Mouse (Mus musculus): ENCODE measurements around the gene Gm28047. TPM values are rescaled to one million over a fixed set of nuclear protein-coding genes. Genes with fewer than 3 reads are reported as not detected.
A peak's percentile ranks its signal among the peaks of the same experiment; 100 is the strongest.
"Not testable (repeated sequence)": the region's sequence is repeated elsewhere in the genome, so short reads cannot be mapped to it uniquely, and the experiment has no call there.

Gm28047 gene
- polyA plus RNA-seq, 1 experiment from 2014 or later: not detected

GRCm38 (mm10) chr15:102657926-102658381, 33.1 kb upstream of the Gm28047 start:
- H3K4me3 ChIP-seq (replicated peaks): no peak overlapping the region
- no peak overlapping the region for H3K9ac ChIP-seq (replicated peaks)
- H3K36me3 ChIP-seq: peaks cover 18% of the 10 kb centered on the region
- no peaks in the 10 kb centered on the region for H3K9me3 ChIP-seq (replicated peaks)
- no peaks in the 10 kb centered on the region for H3K27me3 ChIP-seq (replicated peaks)
- H3K4me1 ChIP-seq: peaks cover 20% of the 10 kb centered on the region
- peak overlapping the region; percentile 76 for H3K27ac ChIP-seq (replicated peaks)
- ATAC-seq (ENCODE audit: low FRiP score): no peak
- no peak overlapping the region for H3K4me2 ChIP-seq
- 57% methylated on average over 3 of the region's 3 CpGs for WGBS

GRCm38 (mm10) chr15:102656658-102657057, 31.8 kb upstream of the Gm28047 start:
- Histone ChIP-seq H3K27ac (replicated peaks) (peak overlapping the region; percentile 76), H3K4me1 (peaks cover 20% of the 10 kb centered on the region), H3K9ac (replicated peaks) (no peak overlapping the region), H3K4me3 (replicated peaks) (no peak overlapping the region), H3K27me3 (replicated peaks) (no peaks in the 10 kb centered on the region), H3K9me3 (replicated peaks) (no peaks in the 10 kb centered on the region), H3K36me3 (peaks cover 10% of the 10 kb centered on the region), H3K4me2 (no peak overlapping the region; the same call in 1 of the 2 replicates)
- WGBS: 23% methylated on average over 4 of the region's 4 CpGs
- peak; percentile 53; the same call in 1 of the 2 replicates for ATAC-seq (ENCODE audit: low FRiP score)

DNA sequence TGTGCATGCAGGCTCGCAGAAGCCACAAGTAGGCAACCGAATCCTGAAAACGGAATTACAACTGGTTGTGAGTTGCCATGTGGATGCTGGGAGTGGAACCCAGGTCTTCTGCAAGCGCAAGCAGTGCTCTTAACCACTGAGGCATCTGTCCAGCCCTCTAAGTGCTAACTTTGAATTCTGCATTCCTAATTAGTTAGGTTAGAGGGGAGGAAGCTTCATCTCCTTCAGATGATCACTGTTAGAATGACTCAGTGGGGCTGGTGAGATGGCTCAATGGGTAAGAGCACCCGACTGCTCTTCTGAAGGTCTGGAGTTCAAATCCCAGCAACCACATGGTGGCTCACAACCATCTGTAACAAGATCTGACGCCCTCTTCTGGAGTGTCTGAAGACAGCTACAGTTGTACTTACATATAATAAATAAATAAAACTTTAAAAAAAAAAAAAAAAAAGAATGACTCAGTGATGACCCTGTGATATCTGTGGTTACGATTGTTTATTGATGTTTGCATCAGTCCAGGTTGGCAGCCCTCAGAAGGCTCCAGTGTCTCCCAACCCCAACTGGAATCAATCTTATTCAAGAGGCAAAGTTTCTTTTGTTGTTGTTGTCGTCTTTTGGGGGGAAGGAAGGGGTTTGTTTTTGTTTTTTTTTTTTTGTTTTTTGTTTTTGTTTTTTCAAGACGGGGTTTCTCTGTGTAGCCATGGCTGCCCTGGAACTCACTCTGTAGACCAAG, 27.2 kb upstream of the Gm28047 start:
- not testable (repeated sequence) for H3K27ac ChIP-seq (replicated peaks); H3K4me2 ChIP-seq; H3K9me3 ChIP-seq (replicated peaks); ATAC-seq (ENCODE audit: low FRiP score); H3K4me3 ChIP-seq (replicated peaks); H3K36me3 ChIP-seq; H3K27me3 ChIP-seq (replicated peaks); H3K9ac ChIP-seq (replicated peaks)
- WGBS: 93% methylated on average over 8 of the region's 9 CpGs
- H3K4me1 ChIP-seq: peaks cover 10% of the 10 kb centered on the region

DNA sequence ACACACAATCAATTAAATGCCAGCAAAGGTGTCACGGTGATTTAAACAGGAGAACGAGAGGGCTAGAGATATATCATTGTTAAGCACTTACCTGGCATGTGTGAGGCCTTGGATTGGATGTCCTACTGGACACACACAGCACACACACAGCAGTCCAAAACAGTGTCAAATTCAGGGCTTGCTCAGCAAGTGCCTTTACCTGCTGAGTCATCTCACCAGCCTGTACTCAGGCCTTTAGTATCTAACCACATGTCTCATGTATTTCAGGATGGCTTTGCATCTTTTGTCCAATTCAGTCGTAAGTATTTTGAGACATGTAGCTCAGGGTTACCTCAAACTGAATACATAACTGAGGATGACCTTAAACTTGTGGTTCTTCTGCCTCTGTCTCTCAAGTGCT, 26.2 kb upstream of the Gm28047 start:
- H3K27ac ChIP-seq (replicated peaks): no peak overlapping the region
- no peak for ATAC-seq (ENCODE audit: low FRiP score)
- no peak overlapping the region for H3K4me3 ChIP-seq (replicated peaks)
- WGBS: 85% methylated on average over 3 of the region's 3 CpGs
- H3K4me2 ChIP-seq: no peak overlapping the region
- peaks cover 4% of the 10 kb centered on the region; the same call in 1 of the 2 replicates for H3K4me1 ChIP-seq
- H3K36me3 ChIP-seq: no peaks in the 10 kb centered on the region
- no peaks in the 10 kb centered on the region for H3K9me3 ChIP-seq (replicated peaks)
- H3K27me3 ChIP-seq (replicated peaks): no peaks in the 10 kb centered on the region
- H3K9ac ChIP-seq (replicated peaks): no peak overlapping the region

DNA sequence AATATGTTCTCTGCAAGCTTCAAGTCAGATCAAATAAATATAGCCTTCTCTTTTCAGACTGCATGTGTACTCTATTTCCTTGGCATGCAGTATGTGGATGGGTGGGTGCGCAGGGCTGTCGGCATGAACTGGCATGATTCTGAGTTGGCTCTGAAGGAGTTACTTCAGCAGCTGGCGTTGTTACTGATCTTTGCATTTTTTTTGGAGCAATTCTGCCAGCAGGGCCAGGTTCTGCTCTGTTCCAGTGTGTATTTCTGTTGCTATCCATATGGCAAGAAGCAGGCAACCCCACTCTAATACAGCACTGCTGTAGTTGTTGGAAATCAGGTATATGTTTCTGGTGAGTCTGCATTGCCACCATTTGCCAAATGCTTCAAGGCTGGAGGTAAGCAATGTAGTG, 10.9 kb upstream of the Gm28047 start:
- no peak for ATAC-seq (ENCODE audit: low FRiP score)
- Histone ChIP-seq H3K36me3 (no peaks in the 10 kb centered on the region), H3K27me3 (replicated peaks) (no peaks in the 10 kb centered on the region), H3K4me3 (replicated peaks) (no peak overlapping the region), H3K9me3 (replicated peaks) (no peaks in the 10 kb centered on the region), H3K9ac (replicated peaks) (no peak overlapping the region), H3K4me2 (no peak overlapping the region), H3K4me1 (no peaks in the 10 kb centered on the region), H3K27ac (replicated peaks) (no peak overlapping the region)
- 83% methylated on average over 3 of the region's 3 CpGs for WGBS

GRCm38 (mm10) chr15:102634684-102635083, 9.8 kb upstream of the Gm28047 start:
- no peak overlapping the region for H3K4me3 ChIP-seq (replicated peaks)
- 94% methylated on average over 8 of the region's 8 CpGs for WGBS
- no peaks in the 10 kb centered on the region for H3K27me3 ChIP-seq (replicated peaks)
- no peak overlapping the region for H3K9ac ChIP-seq (replicated peaks)
- H3K27ac ChIP-seq (replicated peaks): no peak overlapping the region
- no peak overlapping the region for H3K4me2 ChIP-seq
- H3K9me3 ChIP-seq (replicated peaks): no peaks in the 10 kb centered on the region
- H3K4me1 ChIP-seq: no peaks in the 10 kb centered on the region
- ATAC-seq (ENCODE audit: low FRiP score): no peak
- H3K36me3 ChIP-seq: no peaks in the 10 kb centered on the region

- Histone ChIP-seq H3K27ac (replicated peaks) (peak overlapping the region; percentile 98), H3K4me2 (peak overlapping the region; percentile 89), H3K27me3 (replicated peaks) (no peaks in the 10 kb centered on the region), H3K4me3 (replicated peaks) (peak overlapping the region; percentile 90), H3K36me3 (no peaks in the 10 kb centered on the region), H3K4me1 (peaks cover 21% of the 10 kb centered on the region), H3K9me3 (replicated peaks) (no peaks in the 10 kb centered on the region), H3K9ac (replicated peaks) (peak overlapping the region; percentile 73)
- under 1% methylated on average over 18 of the region's 18 CpGs for WGBS
- ATAC-seq (ENCODE audit: low FRiP score): no peak; the same call in 1 of the 2 replicates
These were observed 804 bp upstream of the Gm28047 start for GRCm38 (mm10) chr15:102625687-102626055.

- H3K4me1 ChIP-seq: peaks cover 21% of the 10 kb centered on the region
These were observed 437 bp downstream of the Gm28047 start for GRCm38 (mm10) chr15:102624291-102624969.

DNA sequence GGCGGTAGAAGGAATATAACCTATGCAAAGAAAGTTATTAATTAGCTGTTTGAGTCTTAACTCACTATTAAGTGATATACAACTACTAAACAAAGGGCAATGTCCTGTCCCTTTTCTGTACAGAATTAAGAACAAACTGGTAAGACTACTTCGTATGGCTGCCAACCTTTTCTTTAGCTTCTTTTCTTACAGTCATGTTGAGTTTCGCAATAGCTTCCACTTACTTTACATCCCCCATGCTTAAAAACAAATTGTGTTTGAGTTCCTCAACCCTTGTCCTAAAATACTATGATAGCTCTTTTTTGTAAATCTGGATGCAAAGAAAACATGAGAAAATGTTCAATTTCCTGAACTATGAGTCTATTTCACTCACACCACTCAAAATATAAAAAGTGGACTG, 1.7 kb downstream of the Gm28047 start:
- no peaks in the 10 kb centered on the region for H3K27me3 ChIP-seq (replicated peaks)
- H3K36me3 ChIP-seq: no peaks in the 10 kb centered on the region
- H3K4me3 ChIP-seq (replicated peaks): no peak overlapping the region
- H3K27ac ChIP-seq (replicated peaks): no peak overlapping the region
- no peak for ATAC-seq (ENCODE audit: low FRiP score)
- 80% methylated on average over 3 of the region's 3 CpGs for WGBS
- no peak overlapping the region for H3K9ac ChIP-seq (replicated peaks)
- H3K9me3 ChIP-seq (replicated peaks): no peaks in the 10 kb centered on the region
- H3K4me2 ChIP-seq: peak overlapping the region; percentile 89; the same call in 1 of the 2 replicates
- H3K4me1 ChIP-seq: peaks cover 21% of the 10 kb centered on the region

More at GRCm38 (mm10) chr15:102624291-102624969, 437 bp downstream of the Gm28047 start:
- peak overlapping the region; percentile 89 for H3K4me2 ChIP-seq
- peak; percentile 18 for ATAC-seq (ENCODE audit: low FRiP score)
- peak overlapping the region; percentile 90 for H3K4me3 ChIP-seq (replicated peaks)
- peak overlapping the region; percentile 73 for H3K9ac ChIP-seq (replicated peaks)
- H3K27ac ChIP-seq (replicated peaks): peak overlapping the region; percentile 68
- no peaks in the 10 kb centered on the region for H3K36me3 ChIP-seq
- 4% methylated on average over 17 of the region's 17 CpGs for WGBS
- no peaks in the 10 kb centered on the region for H3K9me3 ChIP-seq (replicated peaks)
- no peaks in the 10 kb centered on the region for H3K27me3 ChIP-seq (replicated peaks)

GRCm38 (mm10) chr15:102622536-102622935, 2.3 kb downstream of the Gm28047 start:
- ATAC-seq (ENCODE audit: low FRiP score): no peak
- no peak overlapping the region for H3K9ac ChIP-seq (replicated peaks)

GRCm38 (mm10) chr15:102620765-102621164, 4.1 kb downstream of the Gm28047 start:
- Histone ChIP-seq H3K4me1 (peaks cover 17% of the 10 kb centered on the region), H3K9me3 (replicated peaks) (no peaks in the 10 kb centered on the region), H3K27me3 (replicated peaks) (no peaks in the 10 kb centered on the region), H3K4me3 (replicated peaks) (no peak overlapping the region), H3K27ac (replicated peaks) (no peak overlapping the region), H3K9ac (replicated peaks) (no peak overlapping the region), H3K36me3 (no peaks in the 10 kb centered on the region), H3K4me2 (no peak overlapping the region)
- 85% methylated on average over 1 of the region's 1 CpGs for WGBS
- no peak for ATAC-seq (ENCODE audit: low FRiP score)

More at GRCm38 (mm10) chr15:102622536-102622935, 2.3 kb downstream of the Gm28047 start:
- Histone ChIP-seq H3K36me3 (no peaks in the 10 kb centered on the region), H3K9me3 (replicated peaks) (no peaks in the 10 kb centered on the region), H3K4me1 (peaks cover 21% of the 10 kb centered on the region), H3K27ac (replicated peaks) (no peak overlapping the region), H3K4me3 (replicated peaks) (no peak overlapping the region), H3K27me3 (replicated peaks) (no peaks in the 10 kb centered on the region), H3K4me2 (no peak overlapping the region)

DNA sequence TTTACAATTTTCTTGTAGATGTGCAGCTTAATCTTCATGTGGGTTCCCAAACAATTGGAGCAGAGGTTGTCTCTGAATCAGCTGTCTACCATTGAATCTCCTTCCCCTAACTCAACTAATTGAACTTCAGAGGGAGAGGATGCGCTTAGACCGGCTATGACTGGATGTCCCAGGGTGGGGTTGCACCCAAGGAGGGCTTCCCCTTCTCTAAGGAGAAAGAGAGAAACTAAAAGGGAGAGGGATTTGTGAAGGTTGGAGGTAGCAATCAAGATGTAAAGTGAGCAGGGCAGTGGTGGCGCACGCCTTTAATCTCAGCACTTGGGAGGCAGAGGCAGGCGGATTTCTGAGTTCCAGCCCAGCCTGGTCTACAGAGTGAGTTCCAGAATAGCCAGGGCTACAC, 5.4 kb downstream of the Gm28047 start:
- 95% methylated on average over 5 of the region's 5 CpGs for WGBS
- H3K27ac ChIP-seq (replicated peaks): no peak overlapping the region
- H3K4me1 ChIP-seq: peaks cover 14% of the 10 kb centered on the region
- no peak for ATAC-seq (ENCODE audit: low FRiP score)
- no peak overlapping the region for H3K9ac ChIP-seq (replicated peaks)
- H3K9me3 ChIP-seq (replicated peaks): no peaks in the 10 kb centered on the region
- no peaks in the 10 kb centered on the region for H3K27me3 ChIP-seq (replicated peaks)
- H3K36me3 ChIP-seq: no peaks in the 10 kb centered on the region
- no peak overlapping the region for H3K4me2 ChIP-seq
- no peak overlapping the region for H3K4me3 ChIP-seq (replicated peaks)
